Mouse (Mus musculus) right cerebral cortex, postnatal 4 days (tissue): ENCODE data around the gene Cd19.
"Not testable (repeated sequence)": the region's sequence is repeated elsewhere in the genome, so short reads cannot be mapped to it uniquely, and the experiment has no call there.

ENCODE experiments used
- DNase-seq: peaks from one replicate; pipeline ENCODE4 v3.0.0-alpha.2; 2022

The Cd19 gene

GRCm38 (mm10) chr7:126430167-126430566 is 15.5 kb upstream of the Cd19 start:
- DNase-seq = no peak

- no peak for DNase-seq
Observed at GRCm38 (mm10) chr7:126429503-126429898, 14.8 kb upstream of the Cd19 start.

DNA sequence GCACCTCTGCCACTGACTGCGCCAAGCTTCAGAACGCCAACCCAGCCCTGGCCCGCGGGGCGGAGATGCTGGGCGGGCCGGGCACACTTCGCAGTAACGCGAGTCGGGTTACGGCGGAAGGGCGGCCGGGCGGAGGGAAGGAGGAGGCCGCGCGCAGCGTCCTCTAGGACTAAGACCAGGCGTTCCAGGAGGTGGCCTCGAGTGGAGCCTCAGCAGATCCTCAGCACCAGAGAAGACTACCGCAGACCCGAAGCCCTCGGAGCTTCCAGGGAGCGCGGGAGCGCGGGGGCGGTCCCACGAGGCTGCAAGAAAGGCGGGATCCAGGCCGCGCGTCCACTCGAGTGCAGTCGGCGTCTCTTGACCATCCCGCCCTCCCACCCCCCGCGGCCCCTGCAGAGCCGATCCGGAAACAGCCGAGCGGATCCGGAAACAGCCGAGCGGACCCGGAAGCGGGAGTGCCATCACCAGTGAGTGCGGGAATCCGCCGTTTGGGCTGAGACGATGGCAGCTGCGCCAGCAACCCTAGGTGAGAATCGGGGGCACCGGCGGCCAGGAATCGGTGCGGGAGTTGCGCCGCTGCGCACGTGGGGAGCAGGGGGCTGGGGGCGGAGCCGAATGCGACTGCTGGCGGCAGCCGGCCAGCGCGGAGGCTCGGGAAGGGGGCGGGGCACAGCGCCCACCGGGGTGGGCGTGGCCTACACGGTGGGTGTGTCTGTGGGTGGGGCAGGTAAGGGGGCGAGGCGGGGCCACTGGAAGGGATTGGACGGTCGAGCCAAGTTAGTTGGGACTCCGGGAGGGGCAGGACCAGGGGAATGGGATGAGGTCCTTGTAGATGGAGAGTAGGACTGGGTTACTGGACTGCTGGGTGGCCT is 14.2 kb upstream of the Cd19 start, which contains the start of gene Rabep2:
Rabep2 (plus strand) TSS at position 129 of the 872 bp plus-strand sequence.
- DNase-seq = peak; percentile 99

- DNase-seq = no peak
Observed at GRCm38 (mm10) chr7:126428154-126428553, 13.5 kb upstream of the Cd19 start.

DNA sequence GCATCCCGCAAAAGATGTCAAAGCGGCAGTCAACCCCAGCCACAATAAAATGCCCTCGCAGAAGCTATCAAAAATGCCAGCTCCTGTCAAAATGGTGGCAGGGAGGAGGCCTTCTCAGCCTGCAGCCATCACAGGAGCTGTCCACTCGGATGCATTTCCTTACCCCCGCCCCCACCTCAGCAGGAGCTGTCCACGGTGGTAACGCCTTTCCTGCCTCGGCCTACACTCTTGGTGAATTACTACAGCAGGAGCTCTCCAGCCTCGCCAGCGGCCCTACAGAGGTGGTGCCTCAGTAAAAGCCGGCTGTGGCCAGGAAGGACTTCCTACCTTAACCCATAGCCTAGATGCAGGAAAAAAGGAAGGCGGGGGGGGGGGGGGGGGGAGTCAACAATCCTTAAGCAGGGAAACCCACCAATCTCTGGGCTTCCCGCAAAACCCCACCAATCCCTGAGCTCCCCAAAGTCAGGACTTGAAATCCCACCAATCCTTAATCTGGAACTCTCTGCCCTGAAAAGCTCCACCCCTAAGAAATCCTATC is 12.7 kb upstream of the Cd19 start:
- DNase-seq = no peak

DNA sequence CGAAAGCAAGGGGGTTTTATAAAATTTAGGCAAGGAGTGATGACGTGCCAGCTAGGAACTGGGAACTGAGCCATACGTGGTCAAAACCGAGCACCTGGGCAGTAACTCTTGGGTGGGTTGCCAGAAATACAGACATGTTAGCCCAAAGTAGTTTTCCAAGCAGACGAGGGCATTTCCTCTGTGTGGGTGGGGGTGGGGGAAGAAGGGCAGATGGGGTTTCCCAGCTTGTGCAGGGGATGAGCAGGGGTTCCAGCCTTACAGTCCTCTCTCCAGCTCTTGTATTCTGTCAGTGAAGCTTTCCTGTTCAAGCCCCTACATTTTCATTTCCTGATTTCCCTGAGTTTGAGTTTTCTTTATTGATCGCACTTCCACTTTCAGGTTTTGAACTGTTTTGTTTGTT is 9.5 kb upstream of the Cd19 start:
- DNase-seq = no peak

DNA sequence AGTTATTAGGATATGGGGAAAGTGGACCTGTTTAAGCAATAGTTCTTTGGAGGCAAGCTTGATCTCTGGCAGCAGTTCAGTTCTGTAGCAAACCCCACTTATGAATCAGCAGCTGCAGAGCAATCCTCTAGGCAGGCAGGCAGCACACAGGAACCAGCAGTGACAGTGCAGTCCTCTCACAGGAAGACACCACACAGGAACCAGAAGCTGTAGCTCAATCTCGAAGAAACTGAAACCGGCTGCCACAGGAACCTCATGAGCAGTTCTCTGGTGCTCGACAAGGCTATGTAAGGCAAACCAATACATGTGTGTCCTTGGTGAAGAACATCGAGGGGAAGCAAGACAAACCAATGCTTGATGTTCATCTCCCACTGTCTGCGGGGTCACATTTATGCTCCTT is 7.1 kb upstream of the Cd19 start:
- DNase-seq = no peak

DNA sequence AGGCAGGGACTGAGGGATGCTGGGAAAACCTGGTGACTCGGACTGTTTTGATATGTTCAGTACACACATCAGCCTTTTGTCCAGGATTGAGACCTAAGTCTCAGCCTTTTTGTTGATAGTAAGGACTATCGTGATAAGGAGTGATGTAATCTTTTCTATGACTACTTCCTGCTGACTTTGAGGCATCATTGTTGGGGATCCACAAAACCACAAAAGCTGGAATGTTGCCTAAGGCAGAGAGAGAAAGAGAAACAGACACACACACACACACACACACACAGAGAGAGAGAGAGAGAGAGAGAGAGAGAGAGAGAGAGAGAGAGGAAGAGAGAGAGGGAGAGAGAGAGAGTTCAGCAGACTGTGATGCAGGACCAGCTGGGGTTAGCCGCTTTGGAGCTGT is 3.8 kb upstream of the Cd19 start:
- DNase-seq = no peak

- DNase-seq = no peak
Observed at GRCm38 (mm10) chr7:126417606-126418005, 2.9 kb upstream of the Cd19 start.

DNA sequence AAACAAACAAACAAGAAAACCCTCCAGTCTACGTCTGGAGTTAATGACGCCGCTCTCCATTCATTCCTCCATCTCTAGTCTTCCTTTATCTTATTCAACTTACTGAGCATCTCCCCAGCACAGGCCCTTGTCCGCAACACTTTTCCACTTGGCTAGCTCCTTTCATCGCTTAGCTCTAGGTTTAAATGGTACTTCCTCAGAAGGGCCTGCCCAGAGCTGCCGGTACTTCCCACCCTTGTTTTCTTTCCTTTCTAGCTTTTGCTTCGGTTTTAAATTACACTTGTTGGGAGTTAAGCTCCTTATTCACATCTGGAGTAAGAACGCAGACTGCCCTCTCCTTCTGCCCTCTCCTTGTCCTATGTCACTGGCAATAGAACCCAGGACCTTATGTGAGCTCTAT is 2.4 kb upstream of the Cd19 start:
- no peak for DNase-seq

DNA sequence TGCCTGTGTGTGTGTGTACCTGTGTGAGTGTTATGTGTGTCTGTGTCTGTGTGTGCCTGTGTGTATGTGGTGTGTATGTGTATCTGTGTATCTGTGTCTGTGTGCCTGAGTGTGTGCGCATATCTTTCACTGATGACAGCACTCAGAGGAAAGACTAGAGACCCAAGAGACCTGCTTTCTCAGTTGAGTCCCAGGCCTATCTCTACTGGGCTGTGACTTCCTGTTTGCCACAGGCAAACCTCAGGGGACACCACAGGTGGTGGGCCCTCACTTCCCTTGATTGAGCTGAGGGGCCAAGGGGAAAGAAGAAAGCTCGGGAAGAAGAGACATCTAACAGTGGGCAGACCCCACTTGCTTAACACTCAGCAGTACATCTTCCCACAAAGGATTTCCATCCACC is 1.9 kb upstream of the Cd19 start:
- no peak for DNase-seq

GRCm38 (mm10) chr7:126411061-126411460 is 3.6 kb downstream of the Cd19 start:
- no peak for DNase-seq

DNA sequence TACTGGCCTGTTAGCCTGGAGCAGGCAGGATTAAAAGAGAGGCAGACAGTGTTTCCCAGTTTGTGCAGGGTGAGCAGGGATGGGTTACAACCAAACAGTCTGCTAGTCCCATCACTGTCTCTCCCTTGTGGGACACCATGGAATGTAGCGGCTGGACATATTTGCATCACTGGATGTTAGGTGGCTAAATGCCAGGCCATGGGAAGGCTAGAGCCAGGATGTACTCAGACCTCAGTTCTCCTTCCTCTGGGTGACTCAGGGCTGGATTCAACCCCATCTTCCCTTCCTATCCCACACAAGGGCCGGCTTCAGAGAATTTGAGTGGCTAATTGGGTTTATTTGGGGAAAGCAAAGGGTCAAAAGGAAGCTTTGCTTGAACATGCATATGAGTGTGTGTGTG is 6.0 kb downstream of the Cd19 start:
- DNase-seq = no peak

GRCm38 (mm10) chr7:126402518-126402917 is 12.2 kb downstream of the Cd19 start:
- not testable (repeated sequence) for DNase-seq

DNA sequence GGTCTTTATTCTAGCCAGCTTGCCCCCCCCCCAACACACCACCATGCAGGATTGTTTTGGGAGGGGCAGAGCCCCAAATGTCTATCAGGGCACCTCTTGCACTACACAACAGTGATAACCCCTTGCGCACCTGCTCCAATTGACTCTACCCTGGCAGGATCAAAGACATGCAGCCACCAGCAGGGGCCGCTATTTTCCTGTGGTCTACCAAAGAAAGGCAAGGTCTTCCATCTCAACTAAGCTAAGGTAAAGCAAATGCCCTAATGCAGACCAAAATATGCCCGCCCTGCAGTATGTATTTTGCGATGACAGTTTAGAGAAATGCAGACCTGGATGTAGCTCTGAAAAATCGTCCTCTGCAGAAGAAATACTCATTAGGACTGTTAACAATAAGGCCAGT is 15.1 kb downstream of the Cd19 start:
- peak; percentile 86 for DNase-seq

DNA sequence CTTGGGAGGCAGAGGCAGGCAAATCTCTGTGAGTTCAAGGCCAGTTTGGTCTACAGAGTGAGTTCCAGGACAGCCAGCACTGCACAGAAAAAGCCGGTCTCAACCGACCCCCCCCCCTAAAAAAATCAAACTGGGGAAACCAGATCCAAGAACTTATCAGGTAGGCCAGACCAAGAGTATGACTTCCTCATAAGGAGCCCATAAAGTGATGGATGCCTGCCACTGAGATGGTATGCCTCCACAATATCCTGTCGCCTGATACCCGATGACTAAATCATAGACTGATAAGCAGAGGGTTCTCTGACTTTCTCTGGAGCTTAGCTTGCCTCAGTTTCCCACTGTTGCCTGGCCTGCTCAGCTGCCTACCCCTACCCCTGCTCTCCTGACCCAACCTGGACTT is 16.9 kb downstream of the Cd19 start:
- no peak for DNase-seq

- no peak for DNase-seq
Observed at GRCm38 (mm10) chr7:126397221-126397620, 17.5 kb downstream of the Cd19 start.

DNA sequence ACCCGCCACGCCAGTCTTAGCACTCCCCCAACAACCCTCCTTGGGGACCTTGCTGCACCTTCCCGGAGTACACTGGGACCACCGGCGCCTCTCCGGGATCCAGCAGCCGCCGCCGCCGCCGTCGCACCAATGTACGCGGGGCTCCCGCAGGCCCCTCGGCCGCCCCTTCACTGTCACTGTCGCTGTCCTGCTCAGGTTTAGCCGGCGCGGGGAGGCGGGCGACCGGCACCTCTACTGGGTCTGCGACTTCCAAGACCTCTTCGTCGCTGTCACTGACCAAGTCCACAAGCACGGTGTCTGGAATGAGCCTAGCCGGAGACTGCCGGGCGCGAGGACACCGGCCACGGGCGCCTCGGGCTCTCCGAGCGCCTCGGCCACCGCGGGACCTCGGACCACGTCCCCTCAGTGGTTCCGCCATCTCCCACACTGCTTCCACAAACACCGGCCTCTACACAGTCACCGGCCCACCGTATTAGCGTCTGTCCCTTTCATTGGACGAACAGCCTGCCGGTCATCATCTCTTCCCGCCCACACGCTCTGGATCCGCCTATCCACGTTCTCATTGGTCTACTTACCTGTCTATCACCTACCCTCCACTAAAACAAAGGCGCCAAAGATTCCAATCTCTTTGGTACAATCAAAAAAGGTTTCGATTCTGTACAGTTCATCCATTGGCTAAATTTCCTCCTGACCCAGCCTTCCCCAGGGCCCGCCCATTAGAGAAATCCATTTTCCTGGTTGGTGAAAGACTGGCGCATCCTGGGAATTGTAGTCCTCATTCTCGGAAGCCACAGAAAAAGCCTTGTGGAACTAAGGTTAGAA is 18.2 kb downstream of the Cd19 start, which contains the start of gene Nfatc2ip:
Nfatc2ip (minus strand) TSS at position 440 of the 822 bp plus-strand sequence.
- peak; percentile 89 for DNase-seq

GRCm38 (mm10) chr7:126392086-126392884 is 22.4 kb downstream of the Cd19 start:
- DNase-seq = not testable (repeated sequence)

- DNase-seq = no peak
Observed at GRCm38 (mm10) chr7:126388185-126388584, 26.5 kb downstream of the Cd19 start.

DNA sequence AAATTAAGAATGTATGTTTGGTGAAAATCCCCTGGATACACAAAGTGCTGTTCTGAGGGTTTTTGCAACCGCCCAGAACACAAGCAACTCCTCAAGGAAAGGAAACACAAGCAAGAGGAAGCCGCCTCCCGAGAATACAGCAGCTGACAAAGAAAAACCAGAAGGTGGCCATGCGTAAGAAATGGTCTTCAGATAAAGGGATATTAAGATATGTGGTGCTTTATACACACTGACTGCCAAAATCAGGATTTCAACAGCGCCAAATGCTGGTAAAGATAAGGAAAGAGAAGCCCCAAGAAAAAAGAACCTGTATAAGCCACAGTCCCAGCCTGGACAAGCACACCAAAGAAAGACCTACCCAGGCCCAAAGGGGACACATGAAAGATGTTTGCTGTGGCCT is 31.1 kb downstream of the Cd19 start:
- DNase-seq = no peak

- DNase-seq = peak; percentile 97
Observed at GRCm38 (mm10) chr7:126377278-126378158, 37.2 kb downstream of the Cd19 start, which contains the start of gene Spns1. TSS of gene Spns1 (minus strand) at chr7:126377450.
